Mouse (Mus musculus) embryonic fibroblast, embryonic 13.5 days (primary cell): Measurements from ENCODE around the gene Pgghg.

Experiments
- CTCF ChIP-seq: IDR thresholded peaks from 2 replicates; pipeline ENCODE4 v1.5.1; 2011; ENCODE audit warnings: mild to moderate bottlenecking, control low read depth, low read length, moderate library complexity, borderline replicate concordance; ENCODE audit not compliant: insufficient read depth
- POLR2A ChIP-seq: IDR thresholded peaks from 2 replicates; pipeline ENCODE4 v1.6.1; 2011; ENCODE audit warnings: low read depth, mild to moderate bottlenecking, control low read depth, low read length, moderate library complexity

DNA sequence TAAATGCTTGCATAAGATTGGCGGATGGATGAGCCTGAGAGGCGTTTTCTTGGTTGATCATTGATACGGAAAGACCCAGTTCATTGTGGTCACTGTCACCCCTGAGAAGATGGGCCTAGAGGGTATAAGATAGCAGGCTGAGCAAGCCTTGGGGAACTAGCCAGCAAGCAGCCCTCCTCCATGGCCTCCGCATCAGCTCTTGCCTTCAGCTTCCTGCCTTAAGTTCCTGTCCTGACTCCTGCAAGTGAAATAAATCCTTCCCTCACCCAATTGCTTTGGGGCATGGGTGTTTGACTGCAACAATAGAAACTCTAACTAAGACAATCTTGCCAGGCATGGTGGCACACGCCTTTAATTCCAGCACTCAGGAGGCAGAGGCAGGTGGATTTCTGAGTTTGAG, 18.8 kb downstream of the Pgghg start:
- TF ChIP-seq CTCF = no peak
- TF ChIP-seq POLR2A = no peak
